Mouse (Mus musculus): Measurements from ENCODE around the gene 4931409K22Rik. TPM values are rescaled to one million over a fixed set of nuclear protein-coding genes. Genes with fewer than 3 reads are reported as not detected.
A peak's percentile ranks its signal among the peaks of the same experiment; 100 is the strongest.

Gene 4931409K22Rik
- polyA plus RNA-seq, 1 experiment = not detected

DNA sequence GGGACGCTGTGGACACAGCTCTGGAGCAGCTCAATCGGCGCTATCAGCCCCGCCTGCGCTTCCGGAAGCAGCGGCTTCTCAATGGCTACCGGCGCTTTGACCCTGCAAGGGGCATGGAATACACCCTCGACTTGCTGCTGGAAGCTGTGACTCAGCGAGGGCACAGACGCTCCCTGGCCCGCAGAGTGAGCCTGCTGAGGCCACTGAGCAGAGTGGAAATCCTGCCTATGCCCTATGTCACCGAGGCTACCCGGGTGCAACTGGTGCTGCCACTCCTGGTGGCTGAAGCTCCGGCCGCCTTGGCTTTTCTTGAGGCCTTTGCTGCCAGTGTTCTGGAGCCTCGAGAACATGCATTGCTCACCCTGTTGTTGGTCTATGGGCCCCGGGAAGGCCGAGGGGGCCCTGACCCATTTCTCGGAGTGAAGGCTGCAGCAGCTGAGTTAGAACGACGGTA lies 34.7 kb upstream of the 4931409K22Rik start:
- Histone ChIP-seq H3K4me2 (ENCODE audit: low read depth) (peak overlapping the region; percentile 84), H3ac (ENCODE audit: control insufficient read depth, insufficient read length) (no peak overlapping the region), H3K4me3 (no peak overlapping the region), H3K27me3 (ENCODE audit: control insufficient read depth, insufficient read depth, insufficient read length) (no peaks in the 10 kb centered on the region), H3K79me2 (ENCODE audit: control insufficient read depth, insufficient read depth) (peaks cover 21% of the 10 kb centered on the region), H3K36me3 (ENCODE audit: control insufficient read depth, insufficient read depth) (peaks cover 4% of the 10 kb centered on the region)
- no peak for TF ChIP-seq E2F4 (IDR thresholded peaks at IDR 0.05; ENCODE audit: insufficient read depth)
- peak; percentile 89 for TF ChIP-seq POLR2AphosphoS2 (IDR thresholded peaks at IDR 0.05; ENCODE audit: insufficient read length, low read depth)
- TF ChIP-seq USF1 (IDR thresholded peaks at IDR 0.05; ENCODE audit: low read depth) = no peak
- TF ChIP-seq TCF3 (IDR thresholded peaks at IDR 0.05; ENCODE audit: insufficient read length, low read depth) = peak; percentile 83
- TF ChIP-seq SRF (IDR thresholded peaks at IDR 0.05; ENCODE audit: control insufficient read depth, insufficient read length, low read depth) = no peak
- peak in 2 of 3 experiments; percentile 4 to 70 for TF ChIP-seq MYOG (IDR thresholded peaks at IDR 0.05; ENCODE audit: control insufficient read depth in 1 of 3, insufficient read depth in 1 of 3, insufficient read length in 2 of 3, low read depth in 2 of 3)
- peak; percentile 44 for TF ChIP-seq TCF12 (IDR thresholded peaks at IDR 0.05; ENCODE audit: insufficient read depth, poor library complexity, severe bottlenecking)
- TF ChIP-seq MAX (IDR thresholded peaks at IDR 0.05; ENCODE audit: low read depth) = no peak
- peak; percentile 64 to 100 (median 100) for TF ChIP-seq MYOD1 (IDR thresholded peaks at IDR 0.05; ENCODE audit: control insufficient read depth in 1 of 3, insufficient read length in 2 of 3, low read depth in 2 of 3)
- no peak for TF ChIP-seq REST (IDR thresholded peaks at IDR 0.05; ENCODE audit: insufficient read depth, insufficient read length)
- peak; percentile 64 for TF ChIP-seq POLR2A (IDR thresholded peaks at IDR 0.05; ENCODE audit: insufficient read length, low read depth)
- TF ChIP-seq CEBPB (IDR thresholded peaks at IDR 0.05; ENCODE audit: insufficient read depth, poor library complexity, severe bottlenecking) = no peak

DNA sequence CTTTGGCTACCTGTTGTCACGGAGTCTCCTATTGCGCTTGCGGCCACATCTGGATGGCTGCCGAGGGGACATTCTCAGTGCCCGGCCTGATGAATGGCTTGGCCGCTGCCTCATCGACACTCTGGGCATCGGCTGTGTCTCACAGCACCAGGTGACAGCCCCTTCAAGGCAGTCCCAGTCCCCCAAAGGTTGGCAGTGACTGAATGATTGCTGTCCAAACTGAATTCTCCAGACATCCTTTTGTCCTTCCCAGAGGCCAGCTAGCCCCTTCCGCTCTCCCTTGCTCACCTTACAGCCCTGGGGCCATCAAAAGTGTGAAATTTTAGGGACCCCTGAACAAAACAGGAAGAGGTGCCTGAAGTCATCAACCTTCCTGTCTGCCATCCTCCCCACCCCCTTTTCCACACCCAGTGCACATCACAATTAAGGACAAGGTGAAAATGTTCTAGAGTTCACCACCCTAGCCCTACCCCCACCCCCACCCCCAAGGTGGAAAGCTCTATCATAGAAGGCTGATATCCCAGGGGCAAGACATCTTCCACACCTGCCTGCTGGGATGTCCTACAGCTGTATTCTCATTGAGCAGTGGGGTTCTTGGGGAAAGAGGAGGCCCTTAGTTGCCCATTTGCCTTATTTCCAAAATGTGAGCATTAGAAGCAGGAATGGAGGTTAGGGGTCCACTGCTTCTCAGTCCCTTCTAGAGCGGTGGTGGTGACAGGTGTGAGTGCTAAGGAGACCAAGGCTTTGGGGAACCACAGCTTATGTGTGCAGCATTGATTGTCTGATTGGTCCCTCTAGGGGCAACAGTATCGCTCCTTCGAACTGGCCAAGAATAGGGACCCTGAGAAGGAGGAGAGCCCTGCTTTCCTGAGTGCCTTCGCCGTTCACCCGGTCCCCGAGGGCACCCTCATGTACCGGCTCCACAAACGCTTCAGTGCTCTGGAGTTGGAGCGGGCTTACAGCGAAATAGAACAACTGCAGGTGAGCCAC lies 33.2 kb upstream of the 4931409K22Rik start:
- no peak for TF ChIP-seq SRF (IDR thresholded peaks at IDR 0.05; ENCODE audit: control insufficient read depth, insufficient read length, low read depth)
- no peak for TF ChIP-seq USF1 (IDR thresholded peaks at IDR 0.05; ENCODE audit: low read depth)
- TF ChIP-seq MAX (IDR thresholded peaks at IDR 0.05; ENCODE audit: low read depth) = no peak
- TF ChIP-seq TCF3 (IDR thresholded peaks at IDR 0.05; ENCODE audit: insufficient read length, low read depth) = no peak
- TF ChIP-seq MYOD1 (IDR thresholded peaks at IDR 0.05; ENCODE audit: control insufficient read depth in 1 of 3, insufficient read length in 2 of 3, low read depth in 2 of 3) = no peak
- no peak for TF ChIP-seq MYOG (IDR thresholded peaks at IDR 0.05; ENCODE audit: control insufficient read depth in 1 of 3, insufficient read depth in 1 of 3, insufficient read length in 2 of 3, low read depth in 2 of 3)
- TF ChIP-seq POLR2AphosphoS2 (IDR thresholded peaks at IDR 0.05; ENCODE audit: insufficient read length, low read depth) = no peak
- no peak for TF ChIP-seq E2F4 (IDR thresholded peaks at IDR 0.05; ENCODE audit: insufficient read depth)
- TF ChIP-seq POLR2A (IDR thresholded peaks at IDR 0.05; ENCODE audit: insufficient read length, low read depth) = no peak
- no peak for TF ChIP-seq TCF12 (IDR thresholded peaks at IDR 0.05; ENCODE audit: insufficient read depth, poor library complexity, severe bottlenecking)
- no peak for TF ChIP-seq CEBPB (IDR thresholded peaks at IDR 0.05; ENCODE audit: insufficient read depth, poor library complexity, severe bottlenecking)
- no peak for TF ChIP-seq REST (IDR thresholded peaks at IDR 0.05; ENCODE audit: insufficient read depth, insufficient read length)
- H3K36me3 ChIP-seq (ENCODE audit: control insufficient read depth, insufficient read depth) = peaks cover 4% of the 10 kb centered on the region
- H3K27me3 ChIP-seq (ENCODE audit: control insufficient read depth, insufficient read depth, insufficient read length) = no peaks in the 10 kb centered on the region
- H3ac ChIP-seq (ENCODE audit: control insufficient read depth, insufficient read length) = no peak overlapping the region
- H3K4me2 ChIP-seq (ENCODE audit: low read depth) = no peak overlapping the region
- no peak overlapping the region for H3K4me3 ChIP-seq
- peaks cover 21% of the 10 kb centered on the region for H3K79me2 ChIP-seq (ENCODE audit: control insufficient read depth, insufficient read depth)

DNA sequence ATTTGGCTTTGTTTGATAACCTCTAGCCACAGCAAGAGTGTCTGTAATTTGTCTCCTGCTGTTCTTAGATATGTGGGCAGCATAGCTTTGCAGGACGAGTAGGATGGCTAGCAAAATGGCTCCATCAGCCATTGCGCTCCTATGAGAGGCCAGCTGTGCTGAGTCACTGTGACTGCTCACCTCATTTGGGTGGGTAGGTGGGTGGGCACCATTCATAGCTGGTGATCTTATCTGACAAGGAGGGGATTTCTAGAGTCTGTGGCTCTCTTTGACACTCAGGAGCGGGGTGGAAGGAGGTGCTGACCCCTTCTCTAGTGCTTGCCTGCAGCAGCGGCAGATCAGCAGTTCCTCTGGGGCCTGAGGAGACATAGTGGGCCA lies 30.6 kb upstream of the 4931409K22Rik start:
- H3ac ChIP-seq (ENCODE audit: control insufficient read depth, insufficient read length) = peak overlapping the region; percentile 29
- H3K4me3 ChIP-seq = peak overlapping the region; percentile 81
- peaks cover 21% of the 10 kb centered on the region for H3K79me2 ChIP-seq (ENCODE audit: control insufficient read depth, insufficient read depth)
- H3K27me3 ChIP-seq (ENCODE audit: control insufficient read depth, insufficient read depth, insufficient read length) = no peaks in the 10 kb centered on the region
- TF ChIP-seq POLR2A (IDR thresholded peaks at IDR 0.05; ENCODE audit: insufficient read length, low read depth) (no peak), MYOD1 (IDR thresholded peaks at IDR 0.05; ENCODE audit: control insufficient read depth in 1 of 3, insufficient read length in 2 of 3, low read depth in 2 of 3) (peak in 1 of 3 experiments; percentile 54)
- peak overlapping the region; percentile 91 for H3K4me2 ChIP-seq (ENCODE audit: low read depth)
- no peaks in the 10 kb centered on the region for H3K36me3 ChIP-seq (ENCODE audit: control insufficient read depth, insufficient read depth)

DNA sequence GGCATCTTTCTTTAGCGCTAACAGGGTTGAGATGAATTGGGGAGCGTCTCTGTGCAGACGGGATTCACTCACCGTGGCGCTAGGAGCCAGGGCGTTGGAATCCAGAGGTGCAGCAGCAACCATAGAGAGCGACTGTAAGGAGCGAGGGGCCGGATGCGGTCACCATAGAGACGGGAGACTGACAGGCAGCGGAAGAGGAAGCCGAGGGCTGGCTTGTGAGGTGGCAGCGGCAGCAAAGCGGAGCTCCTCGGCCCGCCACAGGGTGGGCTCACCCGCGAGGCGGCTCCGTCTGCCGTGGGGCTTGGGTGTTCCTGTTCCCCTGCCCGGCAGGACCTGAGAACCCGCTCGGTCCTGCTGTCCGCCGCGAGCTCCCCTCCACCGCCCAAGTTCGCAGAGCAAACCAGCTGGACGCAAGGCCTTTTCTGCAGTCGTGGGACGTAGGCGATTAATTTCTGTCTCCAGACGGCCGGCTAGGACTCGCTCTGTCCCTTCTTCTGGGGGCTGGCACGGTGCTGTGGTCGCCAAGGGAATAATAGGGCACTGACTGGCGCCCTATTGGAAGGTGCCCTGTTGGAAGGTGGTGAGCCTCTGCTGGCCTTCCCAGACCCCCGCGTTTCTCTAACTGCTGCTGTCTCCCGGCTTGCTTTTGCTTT lies 30.1 kb upstream of the 4931409K22Rik start, which contains the start of gene Chpf2:
Chpf2 (plus strand) TSS at position 195 of the 653 bp plus-strand sequence.
- Histone ChIP-seq H3K27me3 (ENCODE audit: control insufficient read depth, insufficient read depth, insufficient read length) (no peaks in the 10 kb centered on the region), H3K4me2 (ENCODE audit: low read depth) (peak within 1 kb of the TSS; percentile 91), H3K79me2 (ENCODE audit: control insufficient read depth, insufficient read depth) (peaks cover 21% of the 10 kb centered on the region), H3K36me3 (ENCODE audit: control insufficient read depth, insufficient read depth) (no peaks in the 10 kb centered on the region), H3ac (ENCODE audit: control insufficient read depth, insufficient read length) (peak within 1 kb of the TSS; percentile 29), H3K4me3 (peak within 1 kb of the TSS; percentile 81)
- TF ChIP-seq REST (IDR thresholded peaks at IDR 0.05; ENCODE audit: insufficient read depth, insufficient read length) (no peak), POLR2AphosphoS2 (IDR thresholded peaks at IDR 0.05; ENCODE audit: insufficient read length, low read depth) (peak; percentile 76), TCF3 (IDR thresholded peaks at IDR 0.05; ENCODE audit: insufficient read length, low read depth) (no peak), MAX (IDR thresholded peaks at IDR 0.05; ENCODE audit: low read depth) (no peak), POLR2A (IDR thresholded peaks at IDR 0.05; ENCODE audit: insufficient read length, low read depth) (peak; percentile 84), E2F4 (IDR thresholded peaks at IDR 0.05; ENCODE audit: insufficient read depth) (no peak), CEBPB (IDR thresholded peaks at IDR 0.05; ENCODE audit: insufficient read depth, poor library complexity, severe bottlenecking) (no peak), USF1 (IDR thresholded peaks at IDR 0.05; ENCODE audit: low read depth) (no peak), MYOG (IDR thresholded peaks at IDR 0.05; ENCODE audit: control insufficient read depth in 1 of 3, insufficient read depth in 1 of 3, insufficient read length in 2 of 3, low read depth in 2 of 3) (no peak), TCF12 (IDR thresholded peaks at IDR 0.05; ENCODE audit: insufficient read depth, poor library complexity, severe bottlenecking) (no peak), MYOD1 (IDR thresholded peaks at IDR 0.05; ENCODE audit: control insufficient read depth in 1 of 3, insufficient read length in 2 of 3, low read depth in 2 of 3) (no peak), SRF (IDR thresholded peaks at IDR 0.05; ENCODE audit: control insufficient read depth, insufficient read length, low read depth) (no peak)
